Mouse (Mus musculus): ENCODE results near the gene Nek6.

Gene Nek6

DNA sequence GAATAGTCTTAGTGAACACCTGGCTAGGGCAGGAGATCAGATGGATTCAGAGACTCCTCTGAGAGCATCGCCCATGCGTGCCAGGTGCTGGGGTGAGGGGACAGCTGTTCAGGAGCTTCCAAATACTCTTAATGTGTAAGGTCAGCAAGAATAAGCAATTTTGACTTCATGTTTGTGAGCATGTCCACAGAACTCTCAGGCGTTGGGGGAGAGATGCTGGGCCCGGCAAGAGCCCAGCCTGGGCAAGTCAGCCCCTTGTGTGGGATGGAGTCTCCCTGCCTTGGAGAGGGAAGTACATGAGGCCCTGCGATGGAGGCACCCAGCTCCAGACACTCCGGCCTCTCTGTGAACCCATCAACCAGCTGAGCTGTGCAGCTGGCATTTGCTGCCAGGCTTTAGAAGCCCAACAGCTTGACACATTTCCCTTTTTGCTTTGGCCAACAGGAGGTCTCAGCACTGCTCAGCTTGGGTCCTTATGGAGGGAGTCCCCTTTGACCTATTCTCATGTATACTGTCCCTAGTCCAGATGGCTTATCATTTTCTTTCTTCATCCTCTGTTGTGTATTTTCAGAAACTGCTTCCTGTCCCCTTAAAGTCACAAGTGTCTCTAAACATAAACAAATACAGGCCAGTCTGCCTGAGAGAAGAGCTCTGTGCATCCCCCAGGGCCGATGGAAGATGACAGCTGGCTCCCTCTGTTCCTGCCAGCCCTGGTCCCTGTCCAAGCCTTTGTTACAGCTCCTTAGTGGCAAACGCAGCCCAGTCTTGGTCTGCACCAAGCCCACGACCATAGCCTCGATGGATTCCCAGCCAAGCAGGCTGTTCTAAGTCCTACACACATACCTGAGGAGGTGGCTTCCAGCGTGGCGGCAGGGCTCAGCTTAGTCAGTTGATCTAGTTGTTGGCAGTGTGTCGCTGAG is 67.4 kb downstream of the Nek6 start:
- no peak for DNase-seq (ENCODE audit: low spot score in 2 of 2)

DNA sequence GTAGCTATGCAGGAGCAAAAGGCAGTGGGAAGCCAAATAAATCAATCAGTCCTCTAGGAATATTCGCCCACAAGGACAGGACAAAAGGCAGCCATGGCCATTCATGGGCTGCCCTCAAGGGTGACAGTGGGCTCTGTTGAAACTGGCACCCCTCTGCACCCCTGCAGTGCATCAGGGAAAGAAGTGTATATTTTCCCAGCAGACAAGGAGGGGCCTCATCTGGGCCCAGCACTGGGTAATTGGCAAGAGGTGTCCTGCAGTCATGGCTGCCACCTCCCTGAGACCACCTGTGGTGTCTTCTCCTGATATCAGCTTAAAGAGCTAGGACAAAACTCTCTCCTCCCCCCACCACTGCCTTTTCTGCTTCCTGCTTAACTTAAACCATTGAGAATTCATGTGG is 68.1 kb downstream of the Nek6 start:
- DNase-seq (ENCODE audit: low spot score in 2 of 2): no peak

DNA sequence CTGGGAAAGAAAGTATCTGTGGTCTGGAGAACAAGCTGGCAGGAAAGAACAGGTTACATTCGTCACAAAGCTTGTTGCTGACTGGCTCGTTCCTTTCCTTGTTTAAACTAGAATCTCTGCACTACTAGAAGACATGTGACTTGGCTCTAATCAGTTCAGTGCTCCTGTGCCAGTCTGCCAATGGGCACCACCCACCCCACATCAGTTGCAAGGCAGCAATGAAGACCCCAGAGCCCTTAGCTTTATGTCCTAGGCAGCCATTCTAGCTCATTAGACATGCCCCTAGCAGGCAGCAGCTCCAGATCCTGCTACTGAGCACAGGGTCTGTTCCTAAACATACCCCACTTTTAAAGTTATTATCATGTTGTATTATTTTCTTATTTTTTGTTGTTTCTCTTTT is 72.5 kb downstream of the Nek6 start:
- DNase-seq (ENCODE audit: low spot score in 2 of 2): no peak

DNA sequence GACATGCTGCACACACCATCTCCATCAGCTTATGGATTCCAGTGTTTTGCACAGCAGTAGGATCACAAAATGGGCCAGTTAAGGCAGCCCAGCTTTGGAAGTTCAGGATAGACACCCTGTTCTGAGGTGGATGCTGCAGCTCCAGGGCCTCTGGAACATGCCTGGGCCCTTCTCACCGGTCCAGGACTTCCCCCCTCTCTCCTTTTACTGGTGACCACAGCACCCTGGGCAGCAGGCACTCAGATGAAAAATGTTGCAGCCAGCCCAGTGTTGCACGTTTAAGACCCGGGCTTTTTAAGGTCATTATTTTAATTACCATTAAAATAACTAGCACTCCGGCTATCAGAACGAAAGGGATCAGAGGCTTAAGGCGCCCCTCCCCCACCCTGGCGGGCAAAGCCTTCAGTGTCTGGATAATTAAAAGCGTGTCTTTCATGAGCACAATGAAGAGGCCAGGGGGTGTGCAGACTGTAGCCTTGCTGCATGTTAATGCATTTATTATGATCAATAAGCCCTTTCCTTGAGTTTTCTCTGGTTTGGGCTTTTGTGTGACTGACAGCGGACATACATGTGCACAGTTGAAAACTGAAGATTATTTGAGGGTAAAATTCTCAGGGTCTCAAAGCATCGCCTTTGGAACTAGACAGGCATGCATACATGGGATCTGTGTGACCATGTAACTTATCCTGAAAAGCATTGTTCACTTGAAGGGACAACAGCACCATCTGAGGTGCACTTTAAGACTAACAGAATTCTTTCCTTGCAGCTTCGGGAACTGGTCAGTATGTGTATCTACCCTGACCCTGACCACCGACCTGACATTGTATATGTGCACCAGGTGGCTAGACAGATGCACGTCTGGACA is 73.3 kb downstream of the Nek6 start:
- no peak for DNase-seq (ENCODE audit: low spot score in 2 of 2)

DNA sequence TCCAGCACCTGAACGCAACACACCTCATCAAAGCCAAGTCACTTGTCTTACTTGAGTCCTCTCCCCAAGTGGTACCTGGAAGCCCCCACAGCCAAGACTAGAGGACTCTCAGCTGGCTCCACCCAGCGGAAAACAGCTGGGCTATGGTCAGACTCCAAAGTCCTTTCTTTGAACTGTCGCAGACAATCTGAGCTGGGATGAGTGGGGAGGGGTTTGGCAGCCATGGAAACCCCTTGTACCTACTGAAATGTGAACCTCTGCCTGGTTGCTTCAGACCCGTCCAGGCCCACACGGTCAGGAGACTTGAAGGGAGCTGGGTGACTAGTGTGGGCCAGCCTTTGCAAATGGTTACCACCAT is 73.9 kb downstream of the Nek6 start:
- DNase-seq (ENCODE audit: low spot score in 2 of 2): no peak

DNA sequence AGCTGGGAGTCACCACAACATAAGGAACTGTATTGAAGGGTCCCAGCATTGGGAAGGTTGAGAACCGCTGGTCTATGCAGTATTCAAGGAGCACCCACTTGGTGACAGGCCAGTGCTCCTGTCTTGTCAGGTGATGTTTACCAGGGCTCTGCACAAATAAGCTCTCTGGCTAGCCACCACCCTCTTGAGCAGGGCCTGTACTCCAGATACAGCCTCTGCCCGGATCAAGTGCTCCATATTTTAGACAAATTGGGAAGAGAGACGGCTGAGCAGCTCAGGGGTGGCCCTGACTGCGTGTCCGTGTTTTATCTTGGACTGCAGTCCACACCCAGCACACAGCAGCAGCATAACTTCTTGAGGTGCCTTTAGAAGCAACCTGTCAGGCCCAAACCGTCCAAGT is 75.3 kb downstream of the Nek6 start:
- no peak for DNase-seq (ENCODE audit: low spot score in 2 of 2)

DNA sequence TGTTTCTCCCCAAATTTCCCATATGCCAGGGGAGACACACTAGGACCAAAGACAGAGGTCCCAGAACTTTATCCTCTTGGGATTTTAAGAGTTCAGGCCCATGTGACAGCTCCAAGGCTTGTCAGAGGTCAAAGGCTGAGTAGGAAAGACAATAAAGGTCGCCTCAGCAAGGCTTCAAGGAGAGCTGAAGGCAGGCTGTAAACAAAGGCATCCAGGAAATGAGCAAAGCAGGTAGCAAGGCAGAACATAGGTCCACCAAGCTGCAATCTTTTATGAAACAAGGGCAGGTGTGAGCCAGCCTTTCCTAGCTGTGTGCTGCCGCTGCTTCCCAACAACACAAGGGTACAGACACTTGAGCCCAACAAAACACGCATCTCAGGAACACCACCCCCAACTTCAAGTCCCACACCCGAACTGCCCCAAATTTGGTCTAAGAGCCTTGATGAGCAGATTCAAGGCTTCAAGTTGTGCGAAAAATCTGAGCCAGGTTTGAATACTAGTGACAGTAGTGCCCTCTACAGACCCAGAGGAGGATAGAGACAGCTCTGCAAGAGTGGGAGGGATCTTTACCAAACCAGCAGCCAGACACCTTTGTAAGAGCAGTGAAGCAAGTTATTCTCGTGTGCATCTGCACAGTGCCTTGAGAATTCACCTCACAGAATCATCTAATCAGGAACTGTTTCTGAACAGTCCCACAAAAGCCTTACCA is 80.5 kb downstream of the Nek6 start:
- DNase-seq (ENCODE audit: low spot score in 2 of 2): no peak

DNA sequence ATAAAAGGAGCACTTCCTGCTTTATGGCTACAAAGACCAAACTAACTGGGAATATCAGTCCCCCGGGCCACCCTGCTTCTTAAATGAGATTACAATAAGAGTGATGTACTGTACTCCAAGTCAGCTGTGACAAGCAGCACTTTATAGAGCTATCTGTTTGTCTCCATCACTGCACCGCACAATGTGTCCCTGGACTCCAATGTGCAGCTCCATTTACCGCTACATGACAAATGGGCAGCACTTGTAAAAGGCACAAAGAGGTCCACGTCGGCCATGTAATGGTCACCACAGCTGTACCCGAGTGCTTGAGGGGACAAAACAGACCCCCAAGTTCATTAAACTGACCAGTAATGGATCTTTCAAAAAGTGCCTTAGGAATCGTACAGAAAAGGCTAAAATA is 83.4 kb downstream of the Nek6 start:
- no peak for DNase-seq (ENCODE audit: low spot score in 2 of 2)

DNA sequence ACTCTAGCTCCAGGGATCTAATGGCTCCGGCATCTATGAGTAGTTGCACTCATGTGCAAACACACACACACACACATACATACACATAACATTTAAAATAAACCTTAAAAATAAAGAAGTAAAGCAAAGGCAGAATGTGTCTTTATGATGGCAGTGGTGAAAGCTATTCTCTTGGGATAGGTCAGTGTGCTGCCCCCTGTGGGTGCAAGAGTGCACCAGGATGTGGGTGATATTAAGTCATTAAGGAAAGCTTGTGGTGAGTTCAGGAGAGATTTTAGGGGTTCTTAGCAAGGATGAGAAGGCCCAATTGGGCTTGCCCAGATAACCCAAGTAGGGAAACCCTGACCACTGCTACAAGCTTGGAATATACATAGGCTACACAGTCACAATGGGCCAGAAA is 86.5 kb downstream of the Nek6 start:
- no peak for DNase-seq (ENCODE audit: low spot score in 2 of 2)

DNA sequence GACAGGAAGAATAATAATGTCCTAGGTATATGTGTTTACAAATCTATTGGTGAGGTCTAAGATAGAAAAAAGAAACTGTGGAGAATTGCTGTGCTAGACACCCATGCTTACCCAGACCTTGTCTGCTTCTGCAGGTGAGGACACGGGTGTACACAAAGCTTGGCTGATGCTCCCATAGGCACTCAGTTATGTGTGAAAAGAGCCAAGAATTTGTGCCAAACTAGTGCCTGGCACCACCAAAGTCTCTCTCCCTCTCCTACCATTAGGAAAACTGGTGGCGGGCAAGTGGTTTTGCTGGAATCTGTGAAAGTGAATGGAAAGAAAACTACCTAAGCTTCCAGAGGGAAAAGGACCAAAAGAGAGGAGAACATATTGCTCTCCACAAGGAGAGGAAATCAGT is 87.0 kb downstream of the Nek6 start:
- DNase-seq (ENCODE audit: low spot score in 2 of 2): no peak

DNA sequence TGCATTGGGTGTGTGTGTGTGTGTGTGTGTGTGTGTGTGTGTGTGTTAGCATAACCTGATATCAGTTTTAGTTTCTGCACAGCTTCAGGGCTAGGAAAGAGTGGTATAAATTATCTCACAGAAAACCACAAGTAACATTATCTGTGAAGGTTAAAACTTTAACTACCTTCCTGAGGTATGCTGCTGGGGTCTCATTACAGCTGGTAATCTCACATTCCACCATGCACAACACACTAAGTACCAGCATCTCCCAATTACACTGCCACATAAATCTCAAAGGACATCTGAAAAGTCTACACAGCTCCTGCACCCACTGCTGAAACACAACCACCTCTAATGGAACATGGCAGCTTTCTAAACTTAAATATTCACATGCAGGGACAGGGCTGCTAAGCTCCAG is 89.4 kb downstream of the Nek6 start:
- DNase-seq (ENCODE audit: low spot score in 2 of 2): no peak

DNA sequence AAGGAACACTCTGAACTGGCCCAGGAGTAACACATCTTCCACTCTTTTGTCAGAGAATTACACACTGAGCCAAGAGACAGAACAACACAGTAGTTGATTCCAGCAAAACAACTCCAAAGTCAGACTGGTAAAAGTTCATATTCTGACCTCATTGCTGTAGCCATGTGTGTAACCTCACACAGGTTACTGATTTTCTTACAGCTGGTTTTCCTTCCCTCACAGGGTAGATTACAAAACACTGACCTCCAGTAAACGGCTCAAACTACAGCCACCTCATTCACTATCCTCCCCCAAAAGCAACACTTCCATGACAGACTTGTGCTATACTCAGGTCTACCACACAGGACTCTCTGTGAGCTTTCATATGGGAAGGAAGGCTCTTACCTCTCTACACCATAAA is 96.3 kb downstream of the Nek6 start:
- no peak for DNase-seq (ENCODE audit: low spot score in 2 of 2)

DNA sequence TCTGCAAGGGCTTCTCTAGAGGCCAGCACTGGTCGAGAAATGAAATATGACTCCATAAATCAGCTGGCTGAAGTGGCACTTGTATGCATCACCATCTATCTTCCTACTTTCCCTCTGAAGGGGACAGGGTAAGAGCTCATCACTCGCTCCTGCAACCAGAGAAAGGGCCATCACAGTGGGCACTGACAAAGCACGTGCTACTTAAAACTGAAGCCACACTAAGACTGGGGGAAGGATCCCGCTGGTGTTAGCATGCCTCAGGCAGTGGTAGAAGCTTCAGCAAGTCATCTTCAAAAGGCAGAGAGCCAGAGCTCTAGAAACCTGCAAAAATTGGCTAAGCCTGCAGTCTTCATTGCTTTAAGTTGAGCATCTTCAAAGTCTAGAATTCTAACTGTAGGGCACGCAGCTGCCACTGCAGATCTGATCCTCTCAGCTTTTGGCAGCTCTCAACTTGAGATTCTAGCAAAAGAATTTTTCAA is 97.4 kb downstream of the Nek6 start:
- DNase-seq (ENCODE audit: low spot score in 2 of 2): no peak

DNA sequence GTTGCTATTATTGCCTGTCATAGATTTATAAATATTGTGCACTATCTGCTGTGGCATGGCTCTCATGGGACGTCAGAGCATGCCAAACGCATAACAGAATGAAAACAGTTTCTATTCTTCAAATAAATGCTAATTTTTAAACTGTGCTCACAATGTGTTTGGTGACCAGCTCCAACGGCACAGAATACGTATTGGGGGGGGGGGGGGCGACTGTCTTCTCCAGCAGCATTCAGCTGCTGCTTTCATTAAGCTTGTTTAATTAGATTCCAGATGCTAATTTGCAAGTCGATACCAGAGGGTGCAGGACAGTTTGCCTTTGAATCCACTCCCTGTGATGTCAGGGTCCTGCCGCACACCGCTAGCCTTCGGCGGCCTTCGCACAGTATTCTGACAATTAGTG is 97.9 kb downstream of the Nek6 start:
- no peak for DNase-seq (ENCODE audit: low spot score in 2 of 2)

DNA sequence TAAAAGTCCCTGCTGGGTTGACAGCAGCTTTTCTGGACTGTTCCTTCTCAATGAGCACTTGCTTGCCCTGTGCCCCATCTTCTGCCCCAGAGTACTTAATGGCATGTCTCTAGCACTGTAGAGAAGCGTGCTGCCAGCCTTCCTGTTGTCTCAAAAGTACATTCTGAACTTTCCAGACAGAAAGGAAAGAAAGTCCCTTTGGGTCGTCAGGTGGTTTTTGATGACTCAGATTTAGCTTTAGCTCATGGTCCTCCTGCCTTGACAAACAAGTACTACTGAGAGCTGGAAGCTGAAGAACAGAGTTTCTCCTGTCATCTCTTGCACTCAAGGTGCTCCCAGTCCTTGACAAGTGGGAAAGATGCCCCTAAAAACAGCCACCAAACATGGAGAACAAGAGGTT is 98.7 kb downstream of the Nek6 start:
- no peak for DNase-seq (ENCODE audit: low spot score in 2 of 2)

DNA sequence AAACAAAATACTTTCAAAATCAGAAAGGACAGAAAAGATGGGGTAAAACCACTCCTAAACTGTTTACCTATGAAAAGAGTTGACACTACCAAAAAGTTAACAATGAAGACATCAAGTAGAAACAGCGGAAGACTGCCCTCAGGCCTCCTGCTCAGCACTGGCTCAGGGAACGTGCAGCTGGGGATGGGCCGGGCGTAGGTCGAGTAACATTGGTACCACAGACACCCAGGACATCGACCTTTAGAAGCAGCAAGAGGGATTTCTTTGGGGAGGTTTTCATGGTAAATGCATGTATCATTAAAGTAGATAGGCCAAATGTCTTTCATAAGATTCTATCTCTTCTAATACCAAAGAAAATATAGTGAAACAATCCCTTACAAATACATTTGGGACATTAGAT is 101.2 kb downstream of the Nek6 start:
- DNase-seq (ENCODE audit: low spot score in 2 of 2): no peak

DNA sequence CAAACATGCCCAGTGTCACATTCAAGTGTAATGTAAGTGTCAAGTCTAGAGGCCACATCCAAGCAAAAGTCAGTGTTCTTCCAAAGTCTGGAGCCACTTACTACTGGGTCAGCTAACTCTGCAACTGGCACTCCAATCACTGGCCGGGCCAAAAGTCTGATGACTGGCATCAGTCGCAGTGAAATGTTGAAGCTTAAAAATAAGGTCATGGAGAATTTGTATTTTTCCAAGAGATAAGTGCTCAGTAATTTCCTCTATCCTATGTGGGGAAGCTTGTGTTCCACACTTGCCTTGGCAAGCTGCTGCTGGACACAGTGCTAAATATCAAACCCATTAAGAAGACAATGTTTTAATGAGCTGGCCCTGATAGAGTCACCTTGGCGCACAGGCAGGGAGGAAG is 102.1 kb downstream of the Nek6 start:
- no peak for DNase-seq (ENCODE audit: low spot score in 2 of 2)

DNA sequence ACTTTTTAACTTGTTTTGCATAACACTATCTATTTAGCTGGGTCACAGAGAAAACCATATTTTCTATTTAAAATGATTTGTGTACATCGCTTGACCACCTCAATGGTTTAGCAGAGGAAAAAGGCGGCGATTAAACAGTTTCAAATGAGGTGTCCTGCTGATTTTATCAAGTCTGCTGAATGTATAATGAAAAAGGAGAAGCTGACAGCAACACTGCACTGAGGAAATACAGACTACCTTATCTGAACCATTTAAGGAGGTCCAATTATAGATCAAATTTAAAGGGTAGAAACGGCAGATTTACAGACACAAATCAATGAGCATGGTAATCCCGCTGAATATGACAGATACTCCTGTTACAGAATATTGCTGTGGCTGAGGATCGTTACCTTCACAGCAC is 103.0 kb downstream of the Nek6 start:
- no peak for DNase-seq (ENCODE audit: low spot score in 2 of 2)

DNA sequence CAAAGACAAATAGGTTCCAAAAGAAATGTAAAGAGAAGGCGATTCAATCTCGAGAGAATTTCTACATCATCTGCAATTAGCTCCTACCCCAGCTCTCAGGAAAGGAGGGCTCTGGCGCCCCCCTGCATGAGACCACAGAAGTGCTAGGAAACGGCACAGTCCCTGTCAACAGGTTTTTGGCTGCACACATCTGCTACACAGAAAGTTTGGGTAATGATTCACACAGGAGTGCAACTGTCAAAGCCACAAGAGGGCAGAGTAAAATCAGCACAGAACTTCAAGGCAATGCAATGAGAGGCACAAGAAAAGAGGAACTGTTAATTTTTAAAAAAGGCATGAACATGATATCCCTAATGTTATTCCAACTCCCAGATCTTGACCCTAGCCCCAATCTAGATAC is 104.6 kb downstream of the Nek6 start:
- DNase-seq (ENCODE audit: low spot score in 2 of 2): no peak

DNA sequence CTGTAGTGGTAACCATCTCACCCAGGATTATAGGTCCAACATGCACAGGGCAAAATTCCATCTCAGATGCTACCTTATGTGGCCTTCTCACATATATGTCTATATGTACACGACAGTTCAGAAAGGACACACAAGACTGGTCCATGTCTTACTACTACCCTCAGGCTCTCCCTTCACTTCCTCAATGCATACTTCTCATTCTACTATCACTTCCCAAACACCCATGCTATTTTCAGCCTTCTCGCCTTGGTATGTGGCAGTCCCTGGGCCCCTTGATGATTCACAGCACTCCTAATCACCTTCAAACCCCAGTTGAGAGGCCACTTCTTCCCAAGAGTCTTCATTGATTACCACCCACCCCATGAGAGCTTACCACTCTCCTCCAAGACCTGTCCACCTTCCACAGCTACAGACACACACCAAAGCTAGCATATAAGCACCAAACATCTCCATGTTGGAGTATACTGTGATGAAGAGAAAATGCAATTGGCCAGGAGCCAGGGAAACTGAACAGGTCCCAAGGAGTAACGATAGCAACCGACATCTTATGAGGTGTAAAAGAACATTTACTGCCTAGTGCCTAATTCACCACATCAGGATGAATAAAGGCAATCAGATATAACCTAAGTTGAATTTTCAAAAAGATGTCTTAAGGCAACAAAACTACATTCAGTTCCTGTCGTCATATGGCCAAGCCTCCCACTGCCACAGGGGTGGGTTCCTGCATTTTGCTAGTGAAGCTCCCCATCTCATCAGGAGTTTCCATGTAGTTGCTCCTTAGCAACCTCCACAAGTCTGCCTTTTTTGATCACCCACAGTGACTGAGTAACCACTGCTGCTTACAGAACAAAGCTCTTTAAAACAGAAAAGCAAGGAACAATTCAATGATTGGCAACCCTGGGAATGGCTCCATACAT is 105.8 kb downstream of the Nek6 start:
- DNase-seq (ENCODE audit: low spot score in 2 of 2): no peak

DNA sequence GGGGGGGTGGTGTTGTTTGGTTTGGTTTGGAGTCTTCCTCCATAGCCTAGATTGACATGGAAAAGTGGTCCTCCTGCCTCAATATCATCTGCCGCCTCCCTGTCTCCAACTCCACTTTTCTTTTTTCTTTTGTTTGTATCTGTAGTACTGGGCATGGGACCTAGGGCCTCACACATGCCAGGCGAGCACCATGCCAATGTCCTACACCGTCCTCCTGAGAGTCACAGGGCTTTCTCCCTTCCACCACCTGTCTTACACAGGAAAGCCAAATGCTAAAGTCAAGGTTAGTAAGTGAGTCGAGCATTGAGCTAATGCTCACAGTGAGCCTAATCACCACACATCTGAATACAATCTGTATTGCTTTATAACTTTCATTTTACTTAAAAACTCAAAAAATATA is 108.3 kb downstream of the Nek6 start:
- DNase-seq (ENCODE audit: low spot score in 2 of 2): no peak

Measured in spleen, postnatal 36 days (tissue).